Mouse (Mus musculus): ENCODE data around the gene Itga6. TPM values are rescaled to one million over a fixed set of nuclear protein-coding genes. Genes with fewer than 3 reads are reported as not detected.
"Not testable (repeated sequence)": the region's sequence is repeated elsewhere in the genome, so short reads cannot be mapped to it uniquely, and the experiment has no call there.

The Itga6 gene
- polyA plus RNA-seq, 1 experiment, result 33.1 TPM

GRCm38 (mm10) chr2:71843316-71843715, 97.9 kb downstream of the Itga6 start:
- Histone ChIP-seq H3K4me3 (ENCODE audit: insufficient read depth, poor library complexity, severe bottlenecking) (no peak overlapping the region), H3ac (ENCODE audit: control insufficient read depth, insufficient read length, low read depth) (no peak overlapping the region), H3K79me3 (ENCODE audit: low read depth) (no peaks in the 10 kb centered on the region), H3K27me3 (ENCODE audit: control insufficient read depth, insufficient read depth, insufficient read length) (no peaks in the 10 kb centered on the region), H3K79me2 (ENCODE audit: control insufficient read depth, insufficient read depth) (no peaks in the 10 kb centered on the region), H3K36me3 (ENCODE audit: control insufficient read depth, insufficient read depth) (peaks cover 45% of the 10 kb centered on the region)
- no peak for TF ChIP-seq USF1 (IDR thresholded peaks at IDR 0.05; ENCODE audit: low read depth)
- no peak for TF ChIP-seq FOSL1 (IDR thresholded peaks at IDR 0.05; ENCODE audit: insufficient read depth, low read length, poor library complexity, severe bottlenecking)
- TF ChIP-seq CTCF (IDR thresholded peaks at IDR 0.05; ENCODE audit: control insufficient read depth, insufficient read depth, insufficient read length), result no peak
- TF ChIP-seq CEBPB (IDR thresholded peaks at IDR 0.05; ENCODE audit: low read depth), result no peak
- TF ChIP-seq MAX (IDR thresholded peaks at IDR 0.05), result no peak
- no peak for TF ChIP-seq MYOD1 (IDR thresholded peaks at IDR 0.05; ENCODE audit: control insufficient read depth, insufficient read length, low read depth)
- no peak for TF ChIP-seq MYOG (IDR thresholded peaks at IDR 0.05; ENCODE audit: control insufficient read depth, extremely low read depth, insufficient read length)

GRCm38 (mm10) chr2:71844906-71845305, 99.5 kb downstream of the Itga6 start:
- Histone ChIP-seq H3K27me3 (ENCODE audit: control insufficient read depth, insufficient read depth, insufficient read length) (no peaks in the 10 kb centered on the region), H3ac (ENCODE audit: control insufficient read depth, insufficient read length, low read depth) (no peak overlapping the region), H3K4me3 (ENCODE audit: insufficient read depth, poor library complexity, severe bottlenecking) (no peak overlapping the region), H3K36me3 (ENCODE audit: control insufficient read depth, insufficient read depth) (peaks cover 50% of the 10 kb centered on the region), H3K79me2 (ENCODE audit: control insufficient read depth, insufficient read depth) (no peaks in the 10 kb centered on the region), H3K79me3 (ENCODE audit: low read depth) (no peaks in the 10 kb centered on the region)
- TF ChIP-seq FOSL1 (IDR thresholded peaks at IDR 0.05; ENCODE audit: insufficient read depth, low read length, poor library complexity, severe bottlenecking) (no peak), MYOG (IDR thresholded peaks at IDR 0.05; ENCODE audit: control insufficient read depth, extremely low read depth, insufficient read length) (no peak), USF1 (IDR thresholded peaks at IDR 0.05; ENCODE audit: low read depth) (no peak), CEBPB (IDR thresholded peaks at IDR 0.05; ENCODE audit: low read depth) (no peak), CTCF (IDR thresholded peaks at IDR 0.05; ENCODE audit: control insufficient read depth, insufficient read depth, insufficient read length) (no peak), MYOD1 (IDR thresholded peaks at IDR 0.05; ENCODE audit: control insufficient read depth, insufficient read length, low read depth) (no peak), MAX (IDR thresholded peaks at IDR 0.05) (no peak)

GRCm38 (mm10) chr2:71852161-71852560, 106.7 kb downstream of the Itga6 start:
- not testable (repeated sequence) for H3K27me3 ChIP-seq (ENCODE audit: control insufficient read depth, insufficient read depth, insufficient read length); H3K79me3 ChIP-seq (ENCODE audit: low read depth); H3K79me2 ChIP-seq (ENCODE audit: control insufficient read depth, insufficient read depth); H3ac ChIP-seq (ENCODE audit: control insufficient read depth, insufficient read length, low read depth); H3K4me3 ChIP-seq (ENCODE audit: insufficient read depth, poor library complexity, severe bottlenecking)
- TF ChIP-seq CTCF (IDR thresholded peaks at IDR 0.05; ENCODE audit: control insufficient read depth, insufficient read depth, insufficient read length), result peak; percentile 7
- H3K36me3 ChIP-seq (ENCODE audit: control insufficient read depth, insufficient read depth), result peaks cover 34% of the 10 kb centered on the region

GRCm38 (mm10) chr2:71855076-71855475, 109.7 kb downstream of the Itga6 start:
- TF ChIP-seq MAX (IDR thresholded peaks at IDR 0.05), result no peak
- no peak for TF ChIP-seq FOSL1 (IDR thresholded peaks at IDR 0.05; ENCODE audit: insufficient read depth, low read length, poor library complexity, severe bottlenecking)
- no peak for TF ChIP-seq CTCF (IDR thresholded peaks at IDR 0.05; ENCODE audit: control insufficient read depth, insufficient read depth, insufficient read length)
- no peak for TF ChIP-seq MYOD1 (IDR thresholded peaks at IDR 0.05; ENCODE audit: control insufficient read depth, insufficient read length, low read depth)
- TF ChIP-seq CEBPB (IDR thresholded peaks at IDR 0.05; ENCODE audit: low read depth), result no peak
- no peak for TF ChIP-seq USF1 (IDR thresholded peaks at IDR 0.05; ENCODE audit: low read depth)
- no peak for TF ChIP-seq MYOG (IDR thresholded peaks at IDR 0.05; ENCODE audit: control insufficient read depth, extremely low read depth, insufficient read length)

GRCm38 (mm10) chr2:71863531-71864173, 118.2 kb downstream of the Itga6 start:
- no peaks in the 10 kb centered on the region for H3K36me3 ChIP-seq (ENCODE audit: control insufficient read depth, insufficient read depth)
- H3K79me3 ChIP-seq (ENCODE audit: low read depth), result no peaks in the 10 kb centered on the region
- H3K4me3 ChIP-seq (ENCODE audit: insufficient read depth, poor library complexity, severe bottlenecking), result no peak overlapping the region
- TF ChIP-seq CTCF (IDR thresholded peaks at IDR 0.05; ENCODE audit: control insufficient read depth, insufficient read depth, insufficient read length) (no peak), USF1 (IDR thresholded peaks at IDR 0.05; ENCODE audit: low read depth) (no peak), FOSL1 (IDR thresholded peaks at IDR 0.05; ENCODE audit: insufficient read depth, low read length, poor library complexity, severe bottlenecking) (no peak), MYOD1 (IDR thresholded peaks at IDR 0.05; ENCODE audit: control insufficient read depth, insufficient read length, low read depth) (no peak), MAX (IDR thresholded peaks at IDR 0.05) (no peak), CEBPB (IDR thresholded peaks at IDR 0.05; ENCODE audit: low read depth) (no peak), MYOG (IDR thresholded peaks at IDR 0.05; ENCODE audit: control insufficient read depth, extremely low read depth, insufficient read length) (no peak)
- no peaks in the 10 kb centered on the region for H3K79me2 ChIP-seq (ENCODE audit: control insufficient read depth, insufficient read depth)
- no peak overlapping the region for H3ac ChIP-seq (ENCODE audit: control insufficient read depth, insufficient read length, low read depth)
- no peaks in the 10 kb centered on the region for H3K27me3 ChIP-seq (ENCODE audit: control insufficient read depth, insufficient read depth, insufficient read length)

More at GRCm38 (mm10) chr2:71855076-71855475, 109.7 kb downstream of the Itga6 start:
- H3ac ChIP-seq (ENCODE audit: control insufficient read depth, insufficient read length, low read depth), result no peak overlapping the region
- no peaks in the 10 kb centered on the region for H3K79me2 ChIP-seq (ENCODE audit: control insufficient read depth, insufficient read depth)
- H3K36me3 ChIP-seq (ENCODE audit: control insufficient read depth, insufficient read depth), result peaks cover 10% of the 10 kb centered on the region
- no peak overlapping the region for H3K4me3 ChIP-seq (ENCODE audit: insufficient read depth, poor library complexity, severe bottlenecking)
- H3K27me3 ChIP-seq (ENCODE audit: control insufficient read depth, insufficient read depth, insufficient read length), result no peaks in the 10 kb centered on the region
- no peaks in the 10 kb centered on the region for H3K79me3 ChIP-seq (ENCODE audit: low read depth)

- H3K4me3 ChIP-seq (ENCODE audit: insufficient read depth, poor library complexity, severe bottlenecking), result no peak overlapping the region
- no peak overlapping the region for H3ac ChIP-seq (ENCODE audit: control insufficient read depth, insufficient read length, low read depth)
- H3K27me3 ChIP-seq (ENCODE audit: control insufficient read depth, insufficient read depth, insufficient read length), result no peaks in the 10 kb centered on the region
- H3K79me3 ChIP-seq (ENCODE audit: low read depth), result no peaks in the 10 kb centered on the region
- H3K36me3 ChIP-seq (ENCODE audit: control insufficient read depth, insufficient read depth), result no peaks in the 10 kb centered on the region
- TF ChIP-seq MYOD1 (IDR thresholded peaks at IDR 0.05; ENCODE audit: control insufficient read depth, insufficient read length, low read depth) (no peak), MAX (IDR thresholded peaks at IDR 0.05) (no peak), CTCF (IDR thresholded peaks at IDR 0.05; ENCODE audit: control insufficient read depth, insufficient read depth, insufficient read length) (no peak), USF1 (IDR thresholded peaks at IDR 0.05; ENCODE audit: low read depth) (no peak), FOSL1 (IDR thresholded peaks at IDR 0.05; ENCODE audit: insufficient read depth, low read length, poor library complexity, severe bottlenecking) (no peak), CEBPB (IDR thresholded peaks at IDR 0.05; ENCODE audit: low read depth) (no peak), MYOG (IDR thresholded peaks at IDR 0.05; ENCODE audit: control insufficient read depth, extremely low read depth, insufficient read length) (no peak)
- H3K79me2 ChIP-seq (ENCODE audit: control insufficient read depth, insufficient read depth), result no peaks in the 10 kb centered on the region
Observed at GRCm38 (mm10) chr2:71865022-71865421, 119.6 kb downstream of the Itga6 start.

All from C2C12 (cell line).